Mouse (Mus musculus): ENCODE data around the gene Ccdc85c.

Ccdc85c gene

GRCm38 (mm10) chr12:108294620-108295019 lies 19.4 kb upstream of the Ccdc85c start:
- DNase-seq (ENCODE audit: low spot score in 2 of 2): no peak

- DNase-seq (ENCODE audit: low spot score in 2 of 2): peak; percentile 17 to 61
Observed at GRCm38 (mm10) chr12:108292957-108293356, 17.7 kb upstream of the Ccdc85c start.

GRCm38 (mm10) chr12:108292419-108292818 lies 17.2 kb upstream of the Ccdc85c start:
- no peak for DNase-seq (ENCODE audit: low spot score in 2 of 2)

- DNase-seq (ENCODE audit: low spot score in 2 of 2): no peak
Observed at GRCm38 (mm10) chr12:108288127-108288880, 13.1 kb upstream of the Ccdc85c start.

- no peak for DNase-seq (ENCODE audit: low spot score in 2 of 2)
Observed at GRCm38 (mm10) chr12:108287011-108287410, 11.8 kb upstream of the Ccdc85c start.

GRCm38 (mm10) chr12:108286381-108286780 lies 11.2 kb upstream of the Ccdc85c start:
- no peak for DNase-seq (ENCODE audit: low spot score in 2 of 2)

- DNase-seq (ENCODE audit: low spot score in 2 of 2): no peak
Observed at GRCm38 (mm10) chr12:108285225-108286011, 10.2 kb upstream of the Ccdc85c start.

GRCm38 (mm10) chr12:108284455-108285224 lies 9.4 kb upstream of the Ccdc85c start:
- no peak for DNase-seq (ENCODE audit: low spot score in 2 of 2)

- no peak for DNase-seq (ENCODE audit: low spot score in 2 of 2)
Observed at GRCm38 (mm10) chr12:108278221-108278918, 3.1 kb upstream of the Ccdc85c start.

GRCm38 (mm10) chr12:108277341-108277841 lies 2.2 kb upstream of the Ccdc85c start:
- no peak for DNase-seq (ENCODE audit: low spot score in 2 of 2)

GRCm38 (mm10) chr12:108275920-108276822 lies 946 bp upstream of the Ccdc85c start:
- DNase-seq (ENCODE audit: low spot score in 2 of 2): peak in 1 of 2 experiments; percentile 42

GRCm38 (mm10) chr12:108275508-108275890 lies 274 bp upstream of the Ccdc85c start:
- peak; percentile 57 to 88 for DNase-seq (ENCODE audit: low spot score in 2 of 2)

- DNase-seq (ENCODE audit: low spot score in 2 of 2): no peak
Observed at GRCm38 (mm10) chr12:108274313-108274595, 971 bp downstream of the Ccdc85c start.

- no peak for DNase-seq (ENCODE audit: low spot score in 2 of 2)
Observed at GRCm38 (mm10) chr12:108273466-108274312, 1.5 kb downstream of the Ccdc85c start.

GRCm38 (mm10) chr12:108272143-108272635 lies 3.0 kb downstream of the Ccdc85c start:
- no peak for DNase-seq (ENCODE audit: low spot score in 2 of 2)

GRCm38 (mm10) chr12:108271351-108272142 lies 3.7 kb downstream of the Ccdc85c start:
- no peak for DNase-seq (ENCODE audit: low spot score in 2 of 2)

GRCm38 (mm10) chr12:108270240-108270919 lies 4.8 kb downstream of the Ccdc85c start:
- no peak for DNase-seq (ENCODE audit: low spot score in 2 of 2)

GRCm38 (mm10) chr12:108269699-108270098 lies 5.5 kb downstream of the Ccdc85c start:
- DNase-seq (ENCODE audit: low spot score in 2 of 2): no peak

Data from spleen, postnatal 10 days (tissue).